In genomic region chr7:115944250-115944649, GRCm38 (mm10) we compare ENCODE assay signal across 18 mouse cellular contexts.
"Had no signal": no experiment of that assay in that cellular context is flagged by ENCODE, and none has a peak within 500 bp of the region (broad histone marks: within the 10 kb centered on the region; RNA-seq: fewer than 3 reads in every experiment).

No protein-coding gene starts in this region.

- H3K27ac ChIP-seq: intestine, embryonic 15.5 days; kidney, embryonic 15.5 days; liver, embryonic 12.5 days; liver, embryonic 15.5 days; midbrain, embryonic 12.5 days; stomach, embryonic 15.5 days had no signal

- DNase-seq: kidney, adult 11 months; kidney, adult 8-10 months; kidney, postnatal 10 days; kidney, postnatal 36 days; layer of hippocampus, adult 9-11 months; liver; lung, postnatal 14 days; right cerebral cortex, postnatal 25 days; spleen, adult 18-20 months; thymus, postnatal 25 days had no signal

- H3K9me3 ChIP-seq: intestine, embryonic 15.5 days; kidney, embryonic 15.5 days; liver, embryonic 12.5 days; liver, embryonic 15.5 days; midbrain, embryonic 12.5 days; stomach, embryonic 15.5 days had no signal

- H3K9ac ChIP-seq: intestine, embryonic 15.5 days; kidney, embryonic 15.5 days; liver, embryonic 12.5 days; liver, embryonic 15.5 days; midbrain, embryonic 12.5 days; stomach, embryonic 15.5 days had no signal

- H3K36me3 ChIP-seq: intestine, embryonic 15.5 days; kidney, embryonic 15.5 days; liver, embryonic 12.5 days; liver, embryonic 15.5 days; midbrain, embryonic 12.5 days; stomach, embryonic 15.5 days had no signal

- ATAC-seq: hindbrain, embryonic 16.5 days; intestine, embryonic 15.5 days; liver, embryonic 12.5 days; midbrain, embryonic 16.5 days had no signal

- H3K4me3 ChIP-seq: intestine, embryonic 15.5 days; kidney, embryonic 15.5 days; liver, embryonic 12.5 days; liver, embryonic 15.5 days; midbrain, embryonic 12.5 days; stomach, embryonic 15.5 days had no signal

- H3K4me1 ChIP-seq: intestine, embryonic 15.5 days; kidney, embryonic 15.5 days; stomach, embryonic 15.5 days had no signal

- H3K27me3 ChIP-seq: intestine, embryonic 15.5 days; kidney, embryonic 15.5 days; liver, embryonic 12.5 days; liver, embryonic 15.5 days; midbrain, embryonic 12.5 days; stomach, embryonic 15.5 days had no signal

- H3K4me2 ChIP-seq: intestine, embryonic 15.5 days; kidney, embryonic 15.5 days; liver, embryonic 12.5 days; liver, embryonic 15.5 days; midbrain, embryonic 12.5 days; stomach, embryonic 15.5 days had no signal
